Mouse (Mus musculus) gonadal fat pad, adult 2 months (tissue): ENCODE measurements around the gene Pabpc4. TPM values are rescaled to one million over a fixed set of nuclear protein-coding genes. Genes with fewer than 3 reads are reported as not detected.
"Not testable (repeated sequence)": the region's sequence is repeated elsewhere in the genome, so short reads cannot be mapped to it uniquely, and the experiment has no call there.

Source experiments
- DNase-seq: peaks from one replicate; pipeline ENCODE4 v3.0.0-alpha.2; 2012; ENCODE audit warnings: low read depth
- polyA plus RNA-seq: library from polyadenylated mRNA; depleted of rRNA; stranded (reverse); fragments of >200 nt; gene quantifications from 2 replicates; pipeline ENCODE4 v1.2.3, GENCODE M21; 2012

Gene Pabpc4
- polyA plus RNA-seq, 1 experiment: 58.2 TPM

- DNase-seq: peak; percentile 70
Observed at GRCm38 (mm10) chr4:123297195-123297960, 35.2 kb downstream of the Pabpc4 start.

GRCm38 (mm10) chr4:123298226-123298625, 36.1 kb downstream of the Pabpc4 start:
- DNase-seq: no peak

GRCm38 (mm10) chr4:123298980-123299670, 37.0 kb downstream of the Pabpc4 start:
- DNase-seq: no peak

GRCm38 (mm10) chr4:123305789-123306188, 43.6 kb downstream of the Pabpc4 start:
- DNase-seq: no peak

GRCm38 (mm10) chr4:123306999-123307398, 44.8 kb downstream of the Pabpc4 start:
- no peak for DNase-seq

- DNase-seq: no peak
Observed at GRCm38 (mm10) chr4:123308292-123308691, 46.1 kb downstream of the Pabpc4 start.

GRCm38 (mm10) chr4:123311845-123312244, 49.7 kb downstream of the Pabpc4 start:
- DNase-seq: no peak

- DNase-seq: no peak
Observed at GRCm38 (mm10) chr4:123313010-123313409, 50.9 kb downstream of the Pabpc4 start.

- DNase-seq: no peak
Observed at GRCm38 (mm10) chr4:123314497-123314896, 52.3 kb downstream of the Pabpc4 start.

GRCm38 (mm10) chr4:123322910-123323309, 60.8 kb downstream of the Pabpc4 start:
- not testable (repeated sequence) for DNase-seq

- DNase-seq: no peak
Observed at GRCm38 (mm10) chr4:123323534-123323933, 61.4 kb downstream of the Pabpc4 start, which contains the start of gene Oxct2a. TSS of gene Oxct2a (minus strand) at chr4:123323634.

- no peak for DNase-seq
Observed at GRCm38 (mm10) chr4:123326087-123326486, 63.9 kb downstream of the Pabpc4 start.

GRCm38 (mm10) chr4:123327630-123328029, 65.5 kb downstream of the Pabpc4 start:
- no peak for DNase-seq

- no peak for DNase-seq
Observed at GRCm38 (mm10) chr4:123328946-123329345, 66.8 kb downstream of the Pabpc4 start.

- no peak for DNase-seq
Observed at GRCm38 (mm10) chr4:123331326-123331725, 69.2 kb downstream of the Pabpc4 start.

- DNase-seq: not testable (repeated sequence)
Observed at GRCm38 (mm10) chr4:123331961-123332360, 69.8 kb downstream of the Pabpc4 start.

GRCm38 (mm10) chr4:123333151-123333550, 71.0 kb downstream of the Pabpc4 start:
- no peak for DNase-seq

GRCm38 (mm10) chr4:123334177-123334576, 72.0 kb downstream of the Pabpc4 start:
- no peak for DNase-seq

- DNase-seq: not testable (repeated sequence)
Observed at GRCm38 (mm10) chr4:123335244-123335643, 73.1 kb downstream of the Pabpc4 start.

GRCm38 (mm10) chr4:123335796-123336585, 73.8 kb downstream of the Pabpc4 start:
- DNase-seq: no peak

GRCm38 (mm10) chr4:123337693-123338092, 75.5 kb downstream of the Pabpc4 start:
- no peak for DNase-seq

- DNase-seq: no peak
Observed at GRCm38 (mm10) chr4:123340232-123340631, 78.1 kb downstream of the Pabpc4 start.
